Mouse (Mus musculus) mesoderm, embryonic 11.5 days (tissue): ENCODE measurements around the gene Pcgf2.

Experiments used
- DNase-seq: peaks from one replicate; pipeline ENCODE4 v3.0.0-alpha.2; 2012; ENCODE audit warnings: low read depth, low spot score

The Pcgf2 gene

GRCm38 (mm10) chr11:97695712-97696401, 4.4 kb downstream of the Pcgf2 start:
- DNase-seq = no peak

DNA sequence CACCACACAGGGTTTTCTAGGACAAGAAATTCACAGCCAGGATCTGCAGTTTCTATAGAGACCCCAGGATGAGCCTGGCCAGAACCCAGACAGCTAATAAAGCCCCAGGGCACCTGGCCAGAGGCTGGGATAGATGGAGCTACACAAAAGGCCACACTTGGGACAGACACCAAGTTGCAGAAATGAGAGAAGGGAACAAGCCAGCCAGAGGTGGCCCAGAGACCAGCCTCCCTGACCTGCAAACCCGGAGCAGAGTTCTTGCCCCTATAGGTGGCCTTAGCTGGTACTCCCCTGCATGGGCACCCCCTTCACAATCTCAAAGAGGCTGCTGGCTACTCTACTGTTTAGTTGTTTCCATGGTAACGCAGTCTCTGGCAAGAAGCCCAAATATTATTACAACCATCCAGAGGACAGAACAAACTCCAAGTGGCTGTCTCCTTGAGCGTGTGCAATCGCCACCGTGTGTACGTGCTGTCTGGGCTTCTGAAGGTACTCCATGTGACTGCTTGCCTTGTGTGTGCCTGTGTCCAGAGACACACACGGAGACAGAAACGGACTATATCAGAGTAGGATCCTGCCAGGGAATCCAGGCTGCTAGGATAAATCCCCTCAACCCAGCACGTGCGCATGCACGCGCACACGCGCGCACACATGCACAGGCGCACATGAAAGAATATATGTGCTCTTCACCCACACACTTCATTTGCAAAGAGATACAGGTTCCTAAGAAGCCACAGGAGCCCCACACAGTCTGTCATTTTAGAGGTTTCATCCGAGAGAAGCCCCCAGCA, 5.2 kb downstream of the Pcgf2 start:
- peak; percentile 60 for DNase-seq

DNA sequence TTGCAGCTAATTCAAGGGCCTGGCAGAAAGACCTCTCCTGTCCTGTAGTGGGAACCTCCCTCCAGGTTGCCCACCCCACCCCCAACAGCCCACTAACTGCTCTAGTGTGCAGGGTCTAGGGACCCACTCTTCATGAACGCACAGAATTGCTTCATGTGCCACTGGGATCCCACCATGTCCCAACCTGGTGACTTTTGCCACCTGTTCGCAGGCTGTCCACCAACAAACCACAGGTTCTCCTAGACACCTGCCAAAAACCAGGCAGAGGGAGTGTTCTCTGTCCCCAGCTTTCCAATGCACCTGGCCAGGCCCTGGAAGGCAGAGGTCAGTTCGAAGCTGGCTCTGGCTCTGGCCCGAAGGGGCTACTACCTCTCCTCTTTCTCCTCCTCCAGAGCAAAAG, 5.9 kb downstream of the Pcgf2 start:
- no peak for DNase-seq

DNA sequence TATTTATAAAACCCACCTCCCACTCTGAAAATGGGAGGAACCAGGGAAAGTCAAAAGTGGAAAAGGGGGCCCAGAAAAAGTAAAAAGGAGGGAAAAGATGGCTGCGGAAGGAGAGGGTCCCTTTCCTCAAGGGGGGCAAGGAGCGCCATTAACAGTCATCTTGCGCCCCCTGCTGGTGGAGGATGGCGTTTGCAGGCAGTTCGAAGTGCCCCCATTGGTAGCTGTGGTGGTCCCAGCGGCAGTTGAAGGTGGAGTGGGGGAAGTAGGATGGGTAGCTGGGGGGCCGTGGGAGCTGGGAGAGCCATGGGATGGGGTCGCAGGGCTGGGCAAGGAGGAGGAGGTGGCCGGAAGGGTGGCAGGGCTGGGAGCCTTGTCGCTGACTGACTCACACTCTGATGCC, 10.4 kb downstream of the Pcgf2 start:
- DNase-seq = peak; percentile 81

- no peak for DNase-seq
Observed at GRCm38 (mm10) chr11:97687061-97687460, 13.2 kb downstream of the Pcgf2 start.

- DNase-seq = no peak
Observed at GRCm38 (mm10) chr11:97686322-97686908, 13.9 kb downstream of the Pcgf2 start.

DNA sequence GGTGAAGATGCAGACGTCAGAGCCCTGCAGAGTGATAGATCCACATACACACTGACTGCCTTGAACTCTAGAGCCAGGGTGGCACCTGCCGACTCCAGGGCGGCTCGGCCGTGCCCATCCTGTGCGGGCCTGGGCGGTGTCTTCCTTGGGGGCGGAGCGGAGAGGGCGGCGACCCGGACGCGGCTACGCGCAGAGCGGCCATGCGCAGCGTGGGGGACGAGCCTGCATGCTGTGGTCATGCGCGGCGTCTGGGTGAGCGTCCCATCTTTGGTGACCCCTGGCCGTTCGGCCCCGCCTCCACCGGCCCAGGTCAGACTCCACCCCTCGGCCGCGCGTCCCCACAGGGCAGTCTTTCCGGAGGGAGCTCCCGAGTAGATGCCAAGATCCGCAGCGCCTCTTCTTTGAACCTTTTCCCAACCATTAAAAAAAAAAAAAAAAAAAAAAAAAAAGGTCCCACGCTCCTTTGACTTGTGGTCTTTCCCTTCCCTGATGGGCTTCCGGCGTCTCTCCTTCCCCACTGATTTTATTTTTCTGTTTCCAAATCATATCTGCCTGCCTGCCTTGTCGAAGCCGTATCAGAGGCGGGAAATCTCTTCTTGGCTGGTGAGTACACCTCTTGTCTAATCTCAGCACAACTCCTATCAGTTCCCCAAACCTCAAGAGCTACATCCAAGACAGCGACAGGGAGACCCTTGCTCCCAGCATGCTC, 14.5 kb downstream of the Pcgf2 start, which contains the start of gene Cisd3:
Gene Cisd3, plus strand, starts transcription at position 214 of the 709 bp plus-strand sequence.
- DNase-seq = peak; percentile 86

DNA sequence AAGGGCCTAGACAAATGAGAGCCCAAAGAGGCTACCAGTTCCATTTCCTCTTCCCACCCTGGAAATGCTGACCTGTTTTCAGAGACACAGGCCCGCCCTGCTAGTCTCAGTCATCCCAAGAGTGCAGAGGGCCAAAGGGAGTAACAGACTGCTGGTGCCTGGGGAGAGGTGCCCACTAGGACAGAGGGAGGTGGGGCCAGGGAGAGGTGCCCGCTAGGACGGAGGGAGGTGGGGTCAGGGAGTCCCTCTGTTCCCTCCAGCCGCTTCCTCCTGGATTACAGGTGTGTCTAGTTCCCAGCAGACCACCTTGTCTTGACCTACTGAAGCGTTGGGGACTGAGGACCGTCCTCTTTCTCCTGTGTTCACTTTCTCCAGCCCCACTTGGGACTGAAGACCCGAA, 15.5 kb downstream of the Pcgf2 start:
- DNase-seq = no peak

DNA sequence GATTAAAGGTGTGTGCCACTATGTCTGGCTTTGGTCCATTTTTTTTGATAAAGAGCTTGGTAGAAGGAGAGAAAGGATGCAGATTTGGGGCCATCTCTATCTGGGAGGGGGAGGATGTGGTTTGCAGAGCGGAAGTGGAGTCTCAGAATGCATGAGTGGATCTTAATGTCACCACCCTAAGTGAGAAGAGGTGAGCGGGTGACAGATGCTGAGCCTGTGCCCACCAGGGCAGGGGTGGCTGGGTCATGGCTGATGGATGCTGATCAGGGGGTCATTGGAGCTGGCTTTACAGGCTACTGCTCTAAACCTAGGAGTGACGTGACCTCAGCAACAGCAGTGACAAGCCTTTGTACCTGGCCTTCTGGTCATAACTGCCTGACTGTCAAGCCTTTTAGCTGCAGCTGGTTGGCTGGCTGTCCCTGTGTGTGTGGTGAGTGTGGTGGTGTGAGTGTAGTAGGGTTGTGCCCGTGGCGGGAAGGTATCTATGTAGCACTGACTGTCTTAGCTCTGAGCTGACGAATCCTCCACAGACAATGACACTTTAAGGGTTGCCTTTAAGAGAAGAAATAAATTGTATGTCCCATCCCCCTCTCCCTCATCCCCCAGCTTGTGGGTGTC, 16.1 kb downstream of the Pcgf2 start:
- no peak for DNase-seq

- no peak for DNase-seq
Observed at GRCm38 (mm10) chr11:97682504-97683055, 17.7 kb downstream of the Pcgf2 start.

DNA sequence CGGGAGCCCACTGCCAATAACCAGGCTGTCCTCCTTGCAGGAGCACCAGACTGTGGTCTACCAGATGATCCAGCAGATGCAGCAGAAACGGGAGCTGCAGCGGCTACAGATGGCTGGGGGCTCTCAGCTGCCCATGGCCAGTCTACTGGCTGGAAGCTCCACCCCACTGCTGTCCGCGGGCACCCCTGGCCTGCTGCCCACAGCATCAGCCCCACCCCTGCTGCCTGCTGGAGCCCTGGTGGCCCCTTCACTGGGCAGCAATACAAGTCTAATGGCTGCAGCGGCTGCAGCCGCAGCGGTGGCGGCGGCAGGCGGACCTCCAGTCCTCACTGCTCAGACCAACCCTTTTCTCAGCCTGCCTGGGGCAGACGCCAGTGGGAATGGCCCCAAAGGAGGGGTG, 19.9 kb downstream of the Pcgf2 start:
- no peak for DNase-seq

DNA sequence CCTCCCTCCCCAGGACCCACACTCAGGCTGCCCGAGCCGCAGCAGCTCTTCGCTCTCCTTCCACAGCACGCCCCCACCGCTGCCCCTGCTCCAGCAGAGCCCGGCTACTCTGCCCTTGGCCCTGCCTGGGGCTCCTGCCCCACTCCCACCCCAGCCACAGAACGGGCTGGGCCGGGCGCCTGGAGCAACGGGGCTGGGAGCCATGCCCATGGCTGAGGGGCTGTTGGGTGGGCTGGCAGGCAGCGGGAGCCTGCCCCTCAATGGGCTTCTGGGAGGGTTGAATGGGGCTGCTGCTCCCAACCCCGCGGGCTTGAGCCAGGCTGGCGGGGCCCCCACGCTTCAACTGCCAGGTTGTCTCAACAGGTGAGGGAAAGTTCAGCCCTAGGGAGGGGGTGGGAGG, 22.0 kb downstream of the Pcgf2 start:
- DNase-seq = no peak

DNA sequence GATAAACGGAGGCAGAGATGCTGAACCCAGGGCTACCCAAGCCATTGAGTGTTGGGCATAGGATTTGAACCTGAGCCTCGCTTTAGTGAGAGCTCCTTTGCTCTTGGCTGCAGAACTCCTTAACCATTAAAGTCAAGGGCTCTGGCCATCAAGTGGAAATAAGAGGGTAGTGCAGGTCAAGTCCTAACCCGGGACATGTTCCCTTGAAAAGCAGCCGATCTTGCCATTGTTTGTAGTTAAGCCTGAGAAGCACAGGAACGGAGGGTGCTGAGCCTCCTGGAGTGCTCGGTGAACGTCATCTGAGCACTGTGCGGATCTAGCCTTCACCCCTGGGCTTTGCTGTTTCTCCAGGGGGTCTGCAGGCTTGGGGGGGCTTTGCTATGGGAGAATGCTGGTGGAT, 22.5 kb downstream of the Pcgf2 start:
- DNase-seq = no peak

DNA sequence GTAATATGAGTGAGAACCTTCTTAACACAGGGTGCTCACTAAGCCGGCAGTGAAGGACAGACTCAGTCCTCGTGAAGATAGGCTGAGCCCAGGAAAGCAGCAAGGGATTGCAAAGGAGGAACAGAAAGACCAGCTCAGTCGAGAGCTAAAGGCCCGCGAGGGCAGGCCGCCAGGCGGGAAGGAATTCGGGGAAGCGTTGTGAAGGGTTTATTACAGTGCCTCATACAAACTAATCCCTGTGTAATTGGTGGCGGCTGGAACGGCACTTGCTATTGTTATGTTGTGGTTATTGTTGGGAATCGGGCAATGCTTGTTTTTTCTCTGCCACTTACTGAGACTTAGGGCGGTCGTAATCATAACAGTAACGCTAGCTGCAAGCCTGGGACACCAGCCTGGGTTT, 22.9 kb downstream of the Pcgf2 start:
- DNase-seq = no peak

DNA sequence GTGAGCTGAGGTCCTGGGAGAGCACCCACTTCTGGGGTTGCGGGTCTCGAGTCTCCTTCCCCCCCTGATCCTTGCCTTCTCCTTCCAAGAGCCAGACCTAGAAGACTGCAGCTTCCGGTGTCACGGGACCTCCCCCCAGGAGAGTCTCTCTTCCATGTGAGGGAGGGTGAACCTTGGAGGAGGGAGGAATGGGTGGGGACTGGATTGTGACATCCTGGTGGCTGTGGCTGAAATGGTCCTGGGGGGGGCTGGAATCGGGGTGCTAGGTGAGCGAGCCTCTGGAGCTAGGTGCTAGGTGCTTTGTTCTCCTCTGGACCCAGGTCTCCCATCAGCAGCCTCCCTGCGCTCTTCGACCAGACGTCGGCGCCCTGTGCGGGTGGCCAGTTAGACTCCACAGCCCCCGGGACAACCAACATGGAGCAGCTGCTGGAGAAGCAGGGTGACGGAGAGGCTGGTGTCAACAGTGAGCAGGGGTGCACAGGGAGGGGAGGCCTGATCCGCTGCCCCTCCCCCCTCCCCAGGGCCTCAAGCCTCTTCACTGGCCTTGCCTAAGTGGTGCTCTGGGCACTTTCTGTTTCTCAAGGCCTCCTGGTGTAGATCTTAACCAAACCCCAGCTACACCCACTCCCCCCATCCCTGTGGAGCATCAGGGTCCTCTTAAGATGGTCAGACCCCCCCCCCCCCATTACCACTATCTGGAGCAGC, 24.1 kb downstream of the Pcgf2 start:
- no peak for DNase-seq

GRCm38 (mm10) chr11:97673148-97673547, 27.1 kb downstream of the Pcgf2 start:
- DNase-seq = no peak

DNA sequence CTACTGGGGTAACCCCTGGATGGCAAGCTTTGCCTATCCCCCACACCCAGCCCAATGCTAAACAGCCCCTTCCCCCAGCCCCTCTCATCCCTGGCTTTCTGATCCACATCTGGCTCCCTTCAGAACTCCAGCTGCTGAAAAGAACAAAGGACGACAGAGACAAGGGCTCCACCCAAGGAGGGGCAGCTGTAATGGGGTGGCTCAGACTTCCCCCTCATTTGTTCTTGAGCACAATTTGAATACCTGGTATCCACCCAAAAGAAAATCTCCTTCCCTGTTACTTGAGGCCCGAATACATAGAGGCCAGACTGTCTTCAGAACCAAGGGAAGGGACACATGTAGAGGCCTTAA, 29.1 kb downstream of the Pcgf2 start:
- DNase-seq = no peak

DNA sequence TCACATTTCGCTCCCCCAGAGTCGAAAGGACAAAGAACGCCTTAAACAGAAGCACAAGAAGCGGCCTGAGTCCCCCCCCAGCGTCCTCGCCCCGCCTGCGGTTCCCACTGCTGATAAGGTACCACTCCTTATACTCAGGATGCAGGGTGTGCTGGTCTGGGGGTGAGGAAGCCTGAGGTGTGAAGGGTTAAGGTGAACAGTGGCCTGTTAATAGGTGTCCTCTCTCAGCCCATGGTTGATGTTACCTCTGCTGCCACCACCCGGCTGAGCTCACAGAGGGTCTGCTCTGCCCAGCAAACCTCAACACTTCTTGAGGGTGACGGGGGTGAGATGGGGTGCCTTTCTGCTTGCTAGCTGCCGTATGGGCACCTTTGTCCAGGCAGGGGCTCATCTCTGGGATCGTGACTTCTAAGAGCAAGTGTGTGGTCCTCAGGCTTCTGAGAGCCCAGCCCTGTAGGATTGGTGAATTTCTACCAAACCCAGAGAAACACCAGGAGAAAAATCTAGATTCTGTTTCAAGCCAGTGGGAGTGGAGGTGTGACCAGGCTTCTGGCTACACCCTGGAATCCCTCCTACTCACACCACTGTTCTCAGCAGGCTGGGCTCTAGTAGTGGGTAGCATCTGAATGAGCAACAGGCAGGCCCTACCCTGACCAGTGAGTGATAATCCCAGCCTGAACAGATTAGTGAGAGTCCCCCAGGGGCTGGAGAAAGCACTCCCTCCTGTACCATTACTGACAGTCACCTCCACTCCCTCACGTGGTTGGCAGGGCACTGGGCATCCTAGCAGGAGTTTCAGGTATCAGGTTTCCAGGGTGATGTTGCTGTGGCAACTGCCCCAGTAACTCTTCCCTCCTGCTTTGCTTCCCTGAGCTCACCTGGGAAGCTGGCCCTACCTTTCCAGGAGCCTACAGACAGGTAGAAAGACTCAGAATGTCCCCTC, 29.8 kb downstream of the Pcgf2 start:
- no peak for DNase-seq

- DNase-seq = no peak
Observed at GRCm38 (mm10) chr11:97669829-97670228, 30.5 kb downstream of the Pcgf2 start.

DNA sequence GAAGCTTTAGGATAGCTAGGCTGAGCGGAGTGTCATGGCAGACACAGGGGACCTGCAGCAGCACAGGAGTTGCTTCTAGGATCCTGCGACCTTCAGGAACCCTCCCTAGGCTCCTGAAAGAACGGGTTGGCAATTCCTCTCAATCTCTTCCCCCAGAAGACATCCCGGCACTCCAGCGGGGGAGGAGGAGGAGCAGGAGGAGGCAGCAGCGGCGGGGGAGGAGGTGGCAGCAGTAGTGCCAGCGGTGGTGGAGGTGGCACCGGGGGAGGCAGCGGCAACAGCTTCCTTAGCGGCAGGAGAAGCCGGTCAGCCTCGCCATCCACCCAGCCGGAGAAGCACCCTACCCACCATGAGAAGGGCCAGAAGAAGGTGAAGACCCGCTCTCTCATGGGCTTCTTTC, 31.0 kb downstream of the Pcgf2 start:
- DNase-seq = no peak
